Mouse (Mus musculus) hindbrain, embryonic 15.5 days (tissue): Measurements from ENCODE around the gene Ptn. TPM values are rescaled to one million over a fixed set of nuclear protein-coding genes. Genes with fewer than 3 reads are reported as not detected.
A peak's percentile ranks its signal among the peaks of the same experiment; 100 is the strongest.
"Not testable (repeated sequence)": the region's sequence is repeated elsewhere in the genome, so short reads cannot be mapped to it uniquely, and the experiment has no call there.

Experiments used
- ATAC-seq: fragments of 200-750 bp; cut with Nextera tagmentation; 2 replicates; pipeline ENCODE4 v1.8.0; 2017; ENCODE audit warnings: low read depth, moderate number of reproducible peaks, moderate TSS enrichment; ENCODE audit not compliant: low FRiP score
- H3K27ac ChIP-seq: fragments of 300-500 bp; sonication (generic); replicated peaks from 2 replicates; pipeline ENCODE4 v1.5.1; 2015; ENCODE audit warnings: mild to moderate bottlenecking, inconsistent platforms
- H3K27me3 ChIP-seq: fragments of 300-500 bp; sonication (generic); 2 replicates; pipeline ENCODE4 v1.6.1; 2015; ENCODE audit warnings: control low read depth, inconsistent platforms
- H3K36me3 ChIP-seq: fragments of 300-500 bp; sonication (generic); 2 replicates; pipeline ENCODE4 v1.6.1; 2015; ENCODE audit warnings: control low read depth, inconsistent platforms
- H3K4me1 ChIP-seq: fragments of 300-500 bp; sonication (generic); replicated peaks from 2 replicates; pipeline ENCODE4 v1.6.1; 2015; ENCODE audit warnings: control low read depth, inconsistent platforms
- H3K4me2 ChIP-seq: fragments of 300-500 bp; sonication (generic); 2 replicates; pipeline ENCODE4 v1.6.1; 2015; ENCODE audit warnings: moderate library complexity, mild to moderate bottlenecking, inconsistent platforms
- H3K4me3 ChIP-seq: fragments of 300-500 bp; sonication (generic); 2 replicates; pipeline ENCODE4 v1.5.1; 2015; ENCODE audit warnings: mild to moderate bottlenecking, inconsistent platforms
- H3K9ac ChIP-seq: fragments of 300-500 bp; sonication (generic); 2 replicates; pipeline ENCODE4 v1.6.1; 2015; ENCODE audit warnings: inconsistent platforms
- H3K9me3 ChIP-seq: fragments of 300-500 bp; sonication (generic); 2 replicates; pipeline ENCODE4 v1.6.1; 2016; ENCODE audit warnings: control low read depth, inconsistent platforms
- WGBS: fragments of 180-500 bp; shearing (Covaris S2); methylation state at CpG from one replicate; pipeline ENCODE4 v1.1.7; 2015; 5-methylcytosine and 5-hydroxymethylcytosine counted together
- polyA plus RNA-seq: library from polyadenylated mRNA; unstranded; fragments of >200 nt; fragmentation: Nextera tagmentation; extraction: Ambion mirVana; gene quantifications from 2 replicates; pipeline ENCODE4 v1.2.1, GENCODE M21; 2015

Gene Ptn
- polyA plus RNA-seq, 1 experiment from 2014 or later = 825 TPM

DNA sequence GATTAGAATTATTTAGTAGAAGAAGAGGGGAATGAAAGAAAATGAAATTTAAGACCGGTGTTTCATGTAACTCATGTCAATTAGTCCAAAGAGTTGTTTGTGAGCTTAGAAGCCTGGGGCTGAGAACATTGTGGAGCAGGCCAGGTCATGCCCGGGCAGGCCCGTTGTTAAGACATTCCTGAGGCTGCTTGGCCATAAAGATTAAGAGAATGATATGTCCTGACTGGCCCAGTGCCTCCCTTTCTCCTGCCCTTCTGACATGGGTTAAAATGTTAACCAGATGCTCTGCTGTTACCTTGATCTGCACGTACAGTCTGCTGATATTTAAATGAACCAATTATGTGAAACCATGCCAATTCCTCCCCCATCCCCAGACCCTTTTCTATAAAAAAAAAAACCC lies 74.4 kb downstream of the Ptn start:
- H3K4me1 ChIP-seq, H3K9me3 ChIP-seq, H3K4me2 ChIP-seq, H3K27ac ChIP-seq, ATAC-seq, H3K4me3 ChIP-seq, H3K9ac ChIP-seq, H3K27me3 ChIP-seq: not testable (repeated sequence)
- WGBS = 84% methylated on average over 4 of the region's 4 CpGs
- H3K36me3 ChIP-seq = peaks cover 67% of the 10 kb centered on the region

DNA sequence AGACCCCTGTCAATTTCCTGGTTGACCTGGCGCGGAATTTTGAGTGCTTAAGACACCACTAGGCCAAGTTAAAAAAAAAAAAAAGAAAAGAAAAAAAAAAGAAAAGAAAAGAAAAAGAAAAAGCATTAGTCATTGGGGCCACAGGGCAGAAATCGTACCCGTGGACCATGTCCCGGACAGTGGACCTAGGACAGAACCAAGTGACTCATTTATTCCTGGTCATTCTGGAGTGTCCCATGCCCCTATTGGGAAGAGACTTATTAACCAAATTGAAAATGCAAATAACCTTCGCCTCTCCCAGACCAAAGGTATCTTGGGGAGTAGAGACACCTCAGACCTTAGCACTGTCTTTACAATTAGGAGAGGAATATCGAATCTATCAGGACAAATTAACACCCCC lies 80.2 kb downstream of the Ptn start:
- ATAC-seq, H3K4me2 ChIP-seq, H3K27me3 ChIP-seq, H3K4me3 ChIP-seq, H3K9me3 ChIP-seq, H3K4me1 ChIP-seq, H3K27ac ChIP-seq, H3K9ac ChIP-seq: not testable (repeated sequence)
- H3K36me3 ChIP-seq = peaks cover 47% of the 10 kb centered on the region
- whole genome bisulfite sequencing = 95% methylated on average over 7 of the region's 7 CpGs

- WGBS = 70% methylated on average over 7 of the region's 7 CpGs
- Histone ChIP-seq H3K4me1 (peaks cover 4% of the 10 kb centered on the region), H3K9me3 (0 out of 2 replicates have a peak, but pooled peaks cover 8% of the 10 kb centered on the region), H3K36me3 (peaks cover 34% of the 10 kb centered on the region), H3K4me2 (no peak overlapping the region), H3K27me3 (no peaks in the 10 kb centered on the region), H3K27ac (no peak overlapping the region), H3K9ac (no peak overlapping the region), H3K4me3 (no peak overlapping the region)
- ATAC-seq = 0 out of 2 replicates have a peak, but pooled peaks have one; percentile 63
Observed at GRCm38 (mm10) chr6:36728079-36728478, 81.9 kb downstream of the Ptn start.

GRCm38 (mm10) chr6:36725509-36726160 lies 84.4 kb downstream of the Ptn start:
- H3K9ac ChIP-seq = no peak overlapping the region
- H3K27me3 ChIP-seq = no peaks in the 10 kb centered on the region
- H3K9me3 ChIP-seq = no peaks in the 10 kb centered on the region
- no peak overlapping the region for H3K27ac ChIP-seq
- ATAC-seq = no peak
- WGBS = 71% methylated on average over 3 of the region's 3 CpGs
- H3K4me2 ChIP-seq = no peak overlapping the region
- H3K36me3 ChIP-seq = peaks cover 9% of the 10 kb centered on the region
- no peak overlapping the region for H3K4me3 ChIP-seq
- peaks cover 13% of the 10 kb centered on the region for H3K4me1 ChIP-seq

DNA sequence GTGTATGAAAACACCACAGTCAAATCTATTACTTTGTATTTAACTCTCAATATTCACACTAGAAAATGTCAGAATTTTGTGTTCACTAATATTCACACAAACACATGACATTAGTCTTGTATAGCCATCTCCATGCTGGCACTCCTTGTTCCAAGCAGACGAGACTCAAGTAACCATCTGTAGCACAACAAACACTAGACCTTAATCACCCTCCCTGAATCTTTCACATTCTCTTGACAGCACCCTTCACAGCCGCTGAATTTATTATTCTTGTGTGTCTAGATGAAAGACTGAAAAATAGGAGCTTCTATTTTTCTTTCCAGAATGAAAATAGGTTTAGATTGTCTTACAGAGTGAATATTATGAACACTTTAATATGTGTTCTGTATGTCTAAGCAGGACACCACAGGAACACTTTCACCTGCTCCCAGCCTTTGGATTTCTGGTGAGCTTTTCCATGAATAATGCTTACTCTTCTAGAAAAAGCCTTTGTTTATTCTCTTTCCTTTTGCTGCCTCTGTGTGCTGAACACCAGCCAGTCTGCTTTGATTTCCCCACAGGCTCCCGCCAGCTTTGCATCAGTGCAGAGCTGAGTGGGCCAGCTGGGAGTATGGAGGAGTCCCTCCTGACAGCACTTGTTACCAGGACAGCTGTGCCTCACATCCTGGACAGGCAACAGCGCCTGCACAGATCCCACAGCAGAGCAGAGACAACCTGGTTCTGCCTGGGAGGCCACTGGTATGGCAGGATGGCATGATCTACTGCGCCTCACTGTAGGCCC lies 87.1 kb downstream of the Ptn start:
- H3K27ac ChIP-seq = peak overlapping the region; percentile 54
- no peaks in the 10 kb centered on the region for H3K9me3 ChIP-seq
- no peak overlapping the region for H3K4me2 ChIP-seq
- no peak overlapping the region for H3K4me3 ChIP-seq
- H3K27me3 ChIP-seq = no peaks in the 10 kb centered on the region
- peak; percentile 82 for ATAC-seq
- H3K4me1 ChIP-seq = peaks cover 13% of the 10 kb centered on the region
- WGBS = 44% methylated on average over 5 of the region's 5 CpGs
- H3K36me3 ChIP-seq = 0 out of 2 replicates have a peak, but pooled peaks cover 7% of the 10 kb centered on the region
- no peak overlapping the region for H3K9ac ChIP-seq

DNA sequence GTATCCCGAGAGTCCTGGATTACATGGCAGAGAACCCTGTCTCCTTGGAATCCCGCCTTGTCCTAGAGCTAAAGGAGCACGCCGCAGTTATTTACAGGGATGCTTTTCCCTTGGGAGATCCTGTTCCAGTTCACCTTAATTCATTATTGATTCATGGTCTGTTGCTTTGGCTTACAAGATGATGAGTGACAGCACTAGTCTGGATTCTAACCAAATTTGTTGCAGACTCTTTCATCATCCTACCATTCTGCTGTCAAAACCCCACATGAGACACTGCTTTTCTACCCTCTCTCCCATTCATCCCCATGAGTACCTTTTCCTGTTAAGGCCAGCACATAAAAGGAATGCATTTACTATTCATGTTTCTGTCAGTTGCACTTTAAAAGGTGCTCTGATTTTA lies 96.7 kb downstream of the Ptn start:
- Histone ChIP-seq H3K4me1 (no peaks in the 10 kb centered on the region), H3K4me3 (no peak overlapping the region), H3K27ac (no peak overlapping the region), H3K27me3 (no peaks in the 10 kb centered on the region), H3K9ac (no peak overlapping the region), H3K4me2 (no peak overlapping the region), H3K9me3 (no peaks in the 10 kb centered on the region), H3K36me3 (peaks cover 27% of the 10 kb centered on the region)
- 78% methylated on average over 4 of the region's 4 CpGs for WGBS
- ATAC-seq = no peak

DNA sequence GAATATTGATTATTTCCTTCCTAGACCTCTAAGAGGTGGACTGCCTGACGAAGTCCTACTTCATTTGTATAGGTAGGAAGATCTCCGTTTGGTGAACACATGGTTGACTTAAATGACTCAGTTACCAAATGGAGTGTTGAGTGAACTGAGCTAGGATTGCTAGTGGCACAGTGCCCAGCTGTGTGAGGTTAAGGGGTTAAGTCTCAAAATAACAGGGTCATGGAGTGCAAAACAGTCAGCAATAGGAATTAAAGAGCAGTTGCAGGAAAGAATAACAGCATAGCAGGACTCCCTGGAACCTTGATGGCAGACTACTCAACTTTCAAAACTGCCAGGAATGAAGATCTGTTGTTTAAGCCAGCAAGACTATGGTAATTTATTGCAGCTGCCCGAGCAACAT lies 114.5 kb downstream of the Ptn start:
- H3K4me2 ChIP-seq = no peak overlapping the region
- no peak overlapping the region for H3K9ac ChIP-seq
- no peak overlapping the region for H3K4me3 ChIP-seq
- no peaks in the 10 kb centered on the region for H3K27me3 ChIP-seq
- ATAC-seq = no peak
- WGBS = 53% methylated on average over 3 of the region's 3 CpGs
- H3K36me3 ChIP-seq = no peaks in the 10 kb centered on the region
- 0 out of 2 replicates have a peak, but pooled peaks cover 2% of the 10 kb centered on the region for H3K4me1 ChIP-seq
- H3K9me3 ChIP-seq = no peaks in the 10 kb centered on the region
- no peak overlapping the region for H3K27ac ChIP-seq

- H3K9ac ChIP-seq = no peak overlapping the region
- no peak overlapping the region for H3K27ac ChIP-seq
- no peaks in the 10 kb centered on the region for H3K27me3 ChIP-seq
- 0 out of 2 replicates have a peak, but pooled peaks cover 2% of the 10 kb centered on the region for H3K4me1 ChIP-seq
- no peak overlapping the region for H3K4me2 ChIP-seq
- peak; percentile 81 for ATAC-seq
- no peaks in the 10 kb centered on the region for H3K36me3 ChIP-seq
- no peak overlapping the region for H3K4me3 ChIP-seq
- H3K9me3 ChIP-seq = no peaks in the 10 kb centered on the region
- 18% methylated on average over 1 of the region's 1 CpGs for WGBS
Observed at GRCm38 (mm10) chr6:36691497-36691896, 118.5 kb downstream of the Ptn start.

DNA sequence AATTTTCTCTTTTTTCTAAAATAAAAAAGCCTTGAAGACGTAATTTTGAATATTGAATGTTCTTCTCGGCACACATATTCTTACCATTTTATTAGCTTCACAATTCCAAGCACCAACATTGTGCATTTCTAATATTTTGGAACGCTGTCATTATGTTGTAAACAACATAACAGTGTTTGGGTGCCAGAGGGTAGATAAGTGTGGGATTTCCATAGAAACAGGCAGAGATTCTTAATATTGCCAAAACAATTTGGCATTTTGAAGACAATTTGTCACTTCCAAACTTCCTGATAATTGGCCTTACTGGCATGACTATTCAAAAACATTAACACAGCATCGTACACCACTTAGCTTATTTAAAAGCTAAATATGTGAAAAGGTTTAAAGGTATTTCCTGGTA lies 119.1 kb downstream of the Ptn start:
- 0 out of 2 replicates have a peak, but pooled peaks cover 2% of the 10 kb centered on the region for H3K4me1 ChIP-seq
- no peak for ATAC-seq
- no peaks in the 10 kb centered on the region for H3K36me3 ChIP-seq
- 84% methylated on average over 4 of the region's 4 CpGs for WGBS
- no peak overlapping the region for H3K4me3 ChIP-seq
- H3K27ac ChIP-seq = no peak overlapping the region
- H3K27me3 ChIP-seq = no peaks in the 10 kb centered on the region
- no peak overlapping the region for H3K4me2 ChIP-seq
- no peak overlapping the region for H3K9ac ChIP-seq
- H3K9me3 ChIP-seq = no peaks in the 10 kb centered on the region

DNA sequence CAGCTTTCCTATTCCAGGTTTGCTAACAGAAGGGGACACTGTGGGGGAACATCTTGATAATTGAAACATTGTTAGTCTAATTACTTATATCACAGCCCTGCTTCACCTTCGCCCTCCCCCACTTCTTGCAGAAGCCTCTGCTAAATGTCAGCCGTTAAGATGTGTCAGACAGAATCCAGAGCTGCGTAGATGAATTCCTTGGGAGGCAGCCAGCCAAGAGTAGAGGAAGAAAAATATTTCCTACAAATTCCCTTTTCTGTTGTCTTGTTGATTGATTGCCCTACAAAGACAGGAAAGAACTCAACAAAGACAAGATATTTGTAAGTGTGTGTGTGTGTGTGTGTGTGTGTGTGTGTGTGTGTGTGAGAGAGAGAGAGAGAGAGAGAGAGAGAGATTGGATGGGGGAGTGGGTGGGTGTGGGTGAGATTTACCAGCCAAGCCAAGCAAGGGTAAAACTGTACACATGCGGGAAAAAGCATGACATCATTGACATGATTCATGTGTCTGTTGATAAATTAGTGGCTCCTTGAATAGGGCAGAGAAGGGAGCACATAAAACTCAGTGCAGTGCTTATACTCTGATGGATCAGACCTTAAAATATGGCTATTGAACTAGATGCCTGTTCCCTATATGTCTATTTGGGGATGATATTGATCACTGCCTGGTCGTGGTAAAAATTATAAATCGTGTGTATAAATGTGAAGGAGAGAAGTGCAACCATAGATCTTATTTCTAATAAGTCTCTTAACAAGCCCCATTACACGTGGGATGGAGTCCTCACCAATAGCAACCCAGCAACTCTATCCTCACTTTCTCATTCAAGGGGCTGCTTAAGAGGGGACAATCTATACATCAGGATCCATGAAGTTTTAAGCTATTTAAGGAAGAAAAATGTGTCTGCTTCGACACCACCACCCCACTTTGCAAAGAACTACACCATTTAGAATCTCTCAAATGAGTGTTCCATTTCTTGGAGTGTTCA lies 133.0 kb downstream of the Ptn start:
- 0 out of 2 replicates have a peak overlapping the region, but pooled peaks have one; percentile 5 for H3K27ac ChIP-seq
- ATAC-seq = no peak
- H3K9ac ChIP-seq = no peak overlapping the region
- H3K4me2 ChIP-seq = no peak overlapping the region
- 55% methylated on average over 8 of the region's 8 CpGs for WGBS
- no peaks in the 10 kb centered on the region for H3K9me3 ChIP-seq
- H3K4me3 ChIP-seq = no peak overlapping the region
- no peaks in the 10 kb centered on the region for H3K36me3 ChIP-seq
- peaks cover 12% of the 10 kb centered on the region for H3K4me1 ChIP-seq
- H3K27me3 ChIP-seq = no peaks in the 10 kb centered on the region

GRCm38 (mm10) chr6:36672399-36673221 lies 137.4 kb downstream of the Ptn start:
- H3K27ac ChIP-seq = 0 out of 2 replicates have a peak overlapping the region, but pooled peaks have one; percentile 26
- H3K27me3 ChIP-seq = no peaks in the 10 kb centered on the region
- no peak overlapping the region for H3K4me2 ChIP-seq
- H3K9me3 ChIP-seq = no peaks in the 10 kb centered on the region
- no peak for ATAC-seq
- no peaks in the 10 kb centered on the region for H3K36me3 ChIP-seq
- no peak overlapping the region for H3K9ac ChIP-seq
- H3K4me3 ChIP-seq = no peak overlapping the region
- peaks cover 12% of the 10 kb centered on the region for H3K4me1 ChIP-seq
- WGBS = 36% methylated on average over 11 of the region's 11 CpGs
